Mouse (Mus musculus) brain, embryonic 18.5 days (tissue): ENCODE measurements around the gene Pnma1.

Source experiments
- DNase-seq: peaks from one replicate; pipeline ENCODE4 v3.0.0-alpha.2; 2012; ENCODE audit warnings: low read depth, low spot score

Pnma1 gene

GRCm38 (mm10) chr12:84178652-84179445 is 30.6 kb upstream of the Pnma1 start:
- DNase-seq, result no peak

GRCm38 (mm10) chr12:84178052-84178451 is 29.8 kb upstream of the Pnma1 start:
- no peak for DNase-seq

GRCm38 (mm10) chr12:84176886-84177765 is 28.8 kb upstream of the Pnma1 start:
- no peak for DNase-seq

GRCm38 (mm10) chr12:84176126-84176769 is 28.0 kb upstream of the Pnma1 start:
- DNase-seq, result no peak

GRCm38 (mm10) chr12:84175659-84176061 is 27.4 kb upstream of the Pnma1 start:
- no peak for DNase-seq

- DNase-seq, result no peak
Measured at GRCm38 (mm10) chr12:84174871-84175270, 26.6 kb upstream of the Pnma1 start.

- no peak for DNase-seq
Measured at GRCm38 (mm10) chr12:84174190-84174811, 26.0 kb upstream of the Pnma1 start.

GRCm38 (mm10) chr12:84173309-84173915 is 25.1 kb upstream of the Pnma1 start:
- DNase-seq, result no peak

GRCm38 (mm10) chr12:84172862-84173261 is 24.6 kb upstream of the Pnma1 start:
- DNase-seq, result no peak

GRCm38 (mm10) chr12:84172216-84172615 is 23.9 kb upstream of the Pnma1 start:
- DNase-seq, result no peak

- no peak for DNase-seq
Measured at GRCm38 (mm10) chr12:84170610-84171009, 22.3 kb upstream of the Pnma1 start.

- no peak for DNase-seq
Measured at GRCm38 (mm10) chr12:84165631-84166373, 17.5 kb upstream of the Pnma1 start.

GRCm38 (mm10) chr12:84163586-84164110 is 15.4 kb upstream of the Pnma1 start:
- DNase-seq, result no peak

GRCm38 (mm10) chr12:84163133-84163532 is 14.8 kb upstream of the Pnma1 start:
- no peak for DNase-seq

GRCm38 (mm10) chr12:84161616-84162433 is 13.5 kb upstream of the Pnma1 start:
- DNase-seq, result no peak

GRCm38 (mm10) chr12:84161116-84161515 is 12.8 kb upstream of the Pnma1 start:
- DNase-seq, result no peak

GRCm38 (mm10) chr12:84160491-84160890 is 12.2 kb upstream of the Pnma1 start:
- no peak for DNase-seq

GRCm38 (mm10) chr12:84158156-84158555 is 9.9 kb upstream of the Pnma1 start:
- no peak for DNase-seq

- no peak for DNase-seq
Measured at GRCm38 (mm10) chr12:84156210-84156609, 7.9 kb upstream of the Pnma1 start.

- no peak for DNase-seq
Measured at GRCm38 (mm10) chr12:84155523-84155871, 7.2 kb upstream of the Pnma1 start.
